Mouse (Mus musculus) E14TG2a.4 (cell line): ENCODE results near the gene Taf13.
"Not testable (repeated sequence)": the region's sequence is repeated elsewhere in the genome, so short reads cannot be mapped to it uniquely, and the experiment has no call there.

ENCODE experiments used
- H3K27me3 ChIP-seq: 2 replicates; pipeline ENCODE4 v1.6.1; 2014; ENCODE audit warnings: low read length, control low read depth; ENCODE audit not compliant: insufficient read depth
- H3K36me3 ChIP-seq: 2 replicates; pipeline ENCODE4 v1.6.1; 2014; ENCODE audit warnings: low read length, control low read depth; ENCODE audit not compliant: insufficient read depth
- H3K4me1 ChIP-seq: replicated peaks from 2 replicates; pipeline ENCODE4 v1.6.1; 2014; ENCODE audit warnings: low read depth, low read length, control low read depth
- H3K4me3 ChIP-seq: replicated peaks from 2 replicates; pipeline ENCODE4 v1.5.1; 2014; ENCODE audit warnings: mild to moderate bottlenecking, low read length
- H3K9me3 ChIP-seq: 2 replicates; pipeline ENCODE4 v1.6.1; 2014; ENCODE audit warnings: low read length, control low read depth
- CTCF ChIP-seq: conservative IDR thresholded peaks from 2 replicates; pipeline ENCODE4 v1.5.1; 2014; ENCODE audit warnings: low read length
- NANOG ChIP-seq: IDR thresholded peaks from 2 replicates; pipeline ENCODE4 v1.6.1; 2014; ENCODE audit warnings: borderline replicate concordance, low read length, mixed read lengths
- POU5F1 ChIP-seq: IDR thresholded peaks from 2 replicates; pipeline ENCODE4 v1.6.1; 2014; ENCODE audit warnings: low read length, borderline replicate concordance

The Taf13 gene

DNA sequence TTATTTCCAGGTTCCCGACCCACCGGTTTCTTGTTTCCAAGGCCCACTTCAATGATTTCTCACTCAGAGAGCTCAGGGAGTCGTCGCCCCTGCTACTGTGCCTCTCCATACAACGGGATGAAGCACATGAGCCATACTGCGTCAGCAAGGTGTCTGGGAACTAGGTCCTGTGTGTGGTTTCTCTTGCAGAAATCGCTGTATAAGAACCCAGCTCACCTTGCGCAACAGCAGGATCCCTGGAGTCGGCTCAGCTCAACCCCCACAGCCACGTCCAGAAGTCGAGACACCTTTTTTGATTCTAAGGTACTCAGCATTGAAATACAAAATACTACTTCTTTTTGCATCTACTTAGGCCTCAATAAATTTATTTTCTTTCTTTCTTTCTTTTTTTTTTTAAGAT lies 29.2 kb upstream of the Taf13 start:
- no peak for TF ChIP-seq POU5F1
- TF ChIP-seq CTCF = no peak
- TF ChIP-seq NANOG = no peak
- H3K4me1 ChIP-seq = peaks cover 4% of the 10 kb centered on the region; the same call in 1 of the 2 replicates
- H3K27me3 ChIP-seq = no peaks in the 10 kb centered on the region; the same call in 1 of the 2 replicates
- no peak overlapping the region for H3K4me3 ChIP-seq
- no peaks in the 10 kb centered on the region for H3K36me3 ChIP-seq
- peaks cover 5% of the 10 kb centered on the region; the same call in 1 of the 2 replicates for H3K9me3 ChIP-seq

- Histone ChIP-seq H3K36me3 (peaks cover 22% of the 10 kb centered on the region), H3K27me3 (no peaks in the 10 kb centered on the region), H3K4me3 (peak overlapping the region; percentile 91), H3K9me3 (no peaks in the 10 kb centered on the region), H3K4me1 (peaks cover 23% of the 10 kb centered on the region)
- TF ChIP-seq CTCF = no peak
- no peak for TF ChIP-seq POU5F1
- TF ChIP-seq NANOG = no peak
Measured at GRCm38 (mm10) chr3:108554111-108554561, 17.4 kb upstream of the Taf13 start.

- Histone ChIP-seq H3K4me3 (peak overlapping the region; percentile 91), H3K4me1 (peaks cover 20% of the 10 kb centered on the region), H3K36me3 (peaks cover 28% of the 10 kb centered on the region), H3K27me3 (no peaks in the 10 kb centered on the region), H3K9me3 (no peaks in the 10 kb centered on the region)
- TF ChIP-seq NANOG (no peak), CTCF (peak; percentile 88), POU5F1 (0 out of 2 replicates have a peak, but pooled peaks have one; percentile 25)
Measured at GRCm38 (mm10) chr3:108554587-108555312, 16.7 kb upstream of the Taf13 start.

GRCm38 (mm10) chr3:108557888-108558287 lies 13.6 kb upstream of the Taf13 start:
- Histone ChIP-seq H3K4me3 (no peak overlapping the region), H3K4me1 (peaks cover 41% of the 10 kb centered on the region), H3K27me3 (no peaks in the 10 kb centered on the region), H3K9me3 (no peaks in the 10 kb centered on the region), H3K36me3 (peaks cover 35% of the 10 kb centered on the region)
- TF ChIP-seq POU5F1 (no peak), CTCF (no peak), NANOG (no peak)

GRCm38 (mm10) chr3:108562133-108562730 lies 9.3 kb upstream of the Taf13 start, which contains the start of gene Tmem167b:
Gene Tmem167b, minus strand, starts transcription at chr3:108562466.
- peaks cover 37% of the 10 kb centered on the region for H3K4me1 ChIP-seq
- H3K27me3 ChIP-seq = no peaks in the 10 kb centered on the region
- H3K36me3 ChIP-seq = peaks cover 31% of the 10 kb centered on the region
- H3K4me3 ChIP-seq = peak within 1 kb of the TSS; percentile 95
- TF ChIP-seq POU5F1 (no peak), CTCF (no peak), NANOG (no peak)
- peaks cover 4% of the 10 kb centered on the region for H3K9me3 ChIP-seq

DNA sequence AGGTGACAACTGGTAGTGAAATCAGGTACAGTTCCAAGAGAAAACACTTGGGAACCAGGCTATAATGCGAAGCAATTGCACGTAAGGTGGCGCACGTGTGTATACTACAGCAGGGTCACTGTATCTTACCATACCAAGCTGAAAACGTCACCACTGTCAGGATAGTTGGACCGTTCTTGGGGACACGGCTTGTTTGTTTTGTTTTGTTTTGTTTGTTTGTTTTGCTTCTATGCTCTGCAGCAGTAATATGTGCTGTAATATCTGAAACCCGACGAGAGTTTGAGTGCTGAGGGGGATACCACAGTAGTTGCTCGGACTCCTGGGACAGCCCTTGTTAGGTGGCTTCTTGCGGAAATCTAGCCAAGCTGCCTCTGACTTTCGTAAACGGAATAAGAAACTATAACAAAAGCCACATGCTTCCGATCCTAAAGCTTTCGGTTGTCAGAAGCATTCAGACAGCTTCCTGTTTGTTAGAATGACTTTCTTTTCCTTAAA lies 8.7 kb upstream of the Taf13 start:
- Histone ChIP-seq H3K9me3 (peaks cover 4% of the 10 kb centered on the region), H3K27me3 (no peaks in the 10 kb centered on the region), H3K36me3 (peaks cover 27% of the 10 kb centered on the region), H3K4me3 (peak overlapping the region; percentile 95), H3K4me1 (peaks cover 38% of the 10 kb centered on the region)
- TF ChIP-seq CTCF (no peak), POU5F1 (no peak), NANOG (no peak)

DNA sequence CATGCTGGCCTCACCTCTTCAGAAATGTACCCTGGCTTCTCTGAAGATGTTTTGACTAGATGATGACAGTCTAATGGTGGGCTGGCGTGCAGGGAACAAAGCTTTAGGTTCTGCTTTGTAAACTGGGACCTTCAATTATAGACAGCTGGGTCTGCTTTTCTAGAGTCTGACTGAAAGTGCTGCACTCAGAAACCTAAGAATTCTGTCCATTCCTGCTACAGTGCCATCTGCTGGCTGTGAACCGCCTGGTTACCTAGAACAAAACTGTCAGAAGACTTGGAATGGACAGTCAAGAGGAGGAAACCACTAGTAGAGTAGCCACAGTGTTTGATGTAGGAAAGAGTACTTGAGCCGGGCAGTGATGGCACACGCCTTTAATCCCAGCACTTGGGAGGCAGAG lies 8.2 kb upstream of the Taf13 start:
- H3K27me3 ChIP-seq = no peaks in the 10 kb centered on the region
- H3K9me3 ChIP-seq = peaks cover 4% of the 10 kb centered on the region
- H3K36me3 ChIP-seq = peaks cover 22% of the 10 kb centered on the region
- peak overlapping the region; percentile 95 for H3K4me3 ChIP-seq
- peaks cover 40% of the 10 kb centered on the region for H3K4me1 ChIP-seq
- TF ChIP-seq NANOG (no peak), POU5F1 (no peak), CTCF (peak; percentile 63)

DNA sequence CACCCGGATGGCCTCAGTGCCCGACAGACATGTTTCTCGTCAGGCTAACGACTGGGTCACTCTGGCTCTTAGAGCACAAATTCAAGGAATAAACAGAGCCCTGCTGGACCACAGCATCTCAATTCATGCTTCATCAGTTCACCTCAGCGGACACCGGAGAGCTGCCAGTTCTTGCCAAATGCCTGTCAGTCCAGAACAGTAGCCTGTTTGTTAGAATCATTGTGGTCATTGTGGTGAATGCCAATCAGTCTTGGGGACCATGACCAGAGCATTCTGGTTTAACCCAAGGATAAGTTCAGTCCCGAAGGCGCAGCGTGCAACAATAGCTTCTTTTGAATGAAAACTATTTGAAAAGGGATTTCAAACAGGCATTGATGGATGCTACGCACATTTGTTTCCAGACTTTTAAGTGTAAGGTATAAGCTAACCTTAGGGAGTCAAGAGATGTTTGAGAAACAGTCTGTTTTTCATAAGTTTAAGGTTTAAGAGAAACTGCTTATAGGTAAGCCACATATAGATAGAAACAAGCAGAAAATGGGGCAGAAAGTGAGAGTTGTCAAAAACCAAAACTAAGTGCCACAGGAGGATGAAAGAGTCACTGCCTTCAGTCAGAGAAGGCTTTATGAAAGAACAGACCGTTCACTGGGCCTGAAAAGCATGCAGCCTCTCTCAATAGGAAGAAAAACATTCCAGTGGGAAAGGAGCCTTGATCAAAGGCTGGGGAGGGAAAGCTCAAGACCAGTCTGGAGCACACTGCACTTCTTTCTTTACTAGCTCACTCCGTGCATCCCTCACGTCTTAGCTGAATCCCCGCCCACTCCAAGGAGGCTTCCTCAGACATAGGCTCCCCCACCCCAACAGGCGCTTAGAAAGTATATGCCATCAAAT lies 3.3 kb upstream of the Taf13 start:
- no peak for TF ChIP-seq POU5F1
- no peak for TF ChIP-seq NANOG
- no peak for TF ChIP-seq CTCF
- no peak overlapping the region for H3K4me3 ChIP-seq
- H3K4me1 ChIP-seq = peaks cover 35% of the 10 kb centered on the region
- peaks cover 11% of the 10 kb centered on the region for H3K9me3 ChIP-seq
- H3K27me3 ChIP-seq = no peaks in the 10 kb centered on the region
- H3K36me3 ChIP-seq = 0 out of 2 replicates have a peak, but pooled peaks cover 4% of the 10 kb centered on the region

- Histone ChIP-seq H3K36me3 (peaks cover 12% of the 10 kb centered on the region; the same call in 1 of the 2 replicates), H3K4me1 (peaks cover 40% of the 10 kb centered on the region), H3K9me3 (peaks cover 11% of the 10 kb centered on the region)
- H3K4me3 ChIP-seq, H3K27me3 ChIP-seq: not testable (repeated sequence)
Measured at GRCm38 (mm10) chr3:108569636-108570035, 1.9 kb upstream of the Taf13 start.
